Mouse (Mus musculus): ENCODE measurements around the gene Tnfaip8l1. TPM values are rescaled to one million over a fixed set of nuclear protein-coding genes. Genes with fewer than 3 reads are reported as not detected.

The Tnfaip8l1 gene
- 1 to 10 TPM; 7.0 to 7.2 TPM for total RNA-seq (2021)
- long read RNA-seq, transcript Tnfaip8l1-201 (2 exons, 2,379 nt): major isoform, 14 of 16 reads
- long read RNA-seq, partial matches to known transcripts: 0 of 16 reads
- long read RNA-seq, other reads (novel, unspliced or antisense): 2 of 16 reads

- peak; percentile 93 to 95 for DNase-seq (ENCODE audit: low spot score in 2 of 2)
Observed at GRCm38 (mm10) chr17:56162231-56162774, at the start of gene Tnfaip8l1. TSS of gene Tnfaip8l1 (plus strand) at chr17:56162477.

- DNase-seq (ENCODE audit: low spot score in 2 of 2): no peak
Observed at GRCm38 (mm10) chr17:56112743-56113142, 49.5 kb upstream of the Tnfaip8l1 start.

- DNase-seq (ENCODE audit: low spot score in 2 of 2): no peak
Observed at GRCm38 (mm10) chr17:56116193-56116592, 46.1 kb upstream of the Tnfaip8l1 start.

GRCm38 (mm10) chr17:56117251-56117710, 45.0 kb upstream of the Tnfaip8l1 start, which contains the start of gene Plin5:
TSS of gene Plin5 (minus strand) at chr17:56117596.
- DNase-seq (ENCODE audit: low spot score in 2 of 2): peak; percentile 49 to 68

- DNase-seq (ENCODE audit: low spot score in 2 of 2): no peak
Observed at GRCm38 (mm10) chr17:56119431-56119830, 42.8 kb upstream of the Tnfaip8l1 start.

- peak in 1 of 2 experiments; percentile 43 for DNase-seq (ENCODE audit: low spot score in 2 of 2)
Observed at GRCm38 (mm10) chr17:56119981-56120880, 42.0 kb upstream of the Tnfaip8l1 start.

- DNase-seq (ENCODE audit: low spot score in 2 of 2): no peak
Observed at GRCm38 (mm10) chr17:56121826-56122225, 40.5 kb upstream of the Tnfaip8l1 start, which contains the start of gene Lrg1. TSS of gene Lrg1 (minus strand) at chr17:56122001.

- no peak for DNase-seq (ENCODE audit: low spot score in 2 of 2)
Observed at GRCm38 (mm10) chr17:56123161-56123560, 39.1 kb upstream of the Tnfaip8l1 start.

- DNase-seq (ENCODE audit: low spot score in 2 of 2): no peak
Observed at GRCm38 (mm10) chr17:56123681-56124340, 38.5 kb upstream of the Tnfaip8l1 start.

- DNase-seq (ENCODE audit: low spot score in 2 of 2): peak; percentile 67 to 69
Observed at GRCm38 (mm10) chr17:56124377-56125275, 37.7 kb upstream of the Tnfaip8l1 start.

- no peak for DNase-seq (ENCODE audit: low spot score in 2 of 2)
Observed at GRCm38 (mm10) chr17:56125276-56125630, 37.0 kb upstream of the Tnfaip8l1 start.

- no peak for DNase-seq (ENCODE audit: low spot score in 2 of 2)
Observed at GRCm38 (mm10) chr17:56126175-56126574, 36.1 kb upstream of the Tnfaip8l1 start.

- no peak for DNase-seq (ENCODE audit: low spot score in 2 of 2)
Observed at GRCm38 (mm10) chr17:56128246-56128645, 34.0 kb upstream of the Tnfaip8l1 start.

- no peak for DNase-seq (ENCODE audit: low spot score in 2 of 2)
Observed at GRCm38 (mm10) chr17:56131136-56131535, 31.1 kb upstream of the Tnfaip8l1 start.

- peak; percentile 71 to 78 for DNase-seq (ENCODE audit: low spot score in 2 of 2)
Observed at GRCm38 (mm10) chr17:56131814-56132213, 30.5 kb upstream of the Tnfaip8l1 start.

- DNase-seq (ENCODE audit: low spot score in 2 of 2): peak; percentile 67 to 69
Observed at GRCm38 (mm10) chr17:56132661-56133060, 29.6 kb upstream of the Tnfaip8l1 start.

GRCm38 (mm10) chr17:56133457-56134363, 28.6 kb upstream of the Tnfaip8l1 start:
- DNase-seq (ENCODE audit: low spot score in 2 of 2): no peak

GRCm38 (mm10) chr17:56134463-56134971, 27.8 kb upstream of the Tnfaip8l1 start:
- DNase-seq (ENCODE audit: low spot score in 2 of 2): peak; percentile 64 to 75

GRCm38 (mm10) chr17:56136558-56136957, 25.7 kb upstream of the Tnfaip8l1 start:
- DNase-seq (ENCODE audit: low spot score in 2 of 2): no peak
